Mouse (Mus musculus) ovary, postnatal 14 days (tissue): ENCODE results near the gene Rph3al.

Experiments
- DNase-seq: peaks from one replicate; pipeline ENCODE4 v3.0.0; 2022; ENCODE audit warnings: low spot score

Gene Rph3al

GRCm38 (mm10) chr11:75904982-75905381 is 33.2 kb downstream of the Rph3al start:
- DNase-seq = no peak

- DNase-seq = no peak
Measured at GRCm38 (mm10) chr11:75904501-75904900, 33.7 kb downstream of the Rph3al start.

- no peak for DNase-seq
Measured at GRCm38 (mm10) chr11:75903486-75903885, 34.7 kb downstream of the Rph3al start.

GRCm38 (mm10) chr11:75901339-75901738 is 36.9 kb downstream of the Rph3al start:
- DNase-seq = no peak

- no peak for DNase-seq
Measured at GRCm38 (mm10) chr11:75899676-75900075, 38.6 kb downstream of the Rph3al start.

- no peak for DNase-seq
Measured at GRCm38 (mm10) chr11:75898532-75898931, 39.7 kb downstream of the Rph3al start.

- DNase-seq = no peak
Measured at GRCm38 (mm10) chr11:75894791-75895420, 43.3 kb downstream of the Rph3al start.

- no peak for DNase-seq
Measured at GRCm38 (mm10) chr11:75893956-75894355, 44.3 kb downstream of the Rph3al start.

GRCm38 (mm10) chr11:75887349-75887748 is 50.9 kb downstream of the Rph3al start:
- no peak for DNase-seq

GRCm38 (mm10) chr11:75881234-75881633 is 57.0 kb downstream of the Rph3al start:
- DNase-seq = no peak

GRCm38 (mm10) chr11:75880064-75880463 is 58.2 kb downstream of the Rph3al start:
- DNase-seq = peak; percentile 39

GRCm38 (mm10) chr11:75878460-75878859 is 59.8 kb downstream of the Rph3al start:
- no peak for DNase-seq

GRCm38 (mm10) chr11:75876043-75876780 is 62.0 kb downstream of the Rph3al start:
- no peak for DNase-seq

- no peak for DNase-seq
Measured at GRCm38 (mm10) chr11:75871688-75872087, 66.5 kb downstream of the Rph3al start.

- no peak for DNase-seq
Measured at GRCm38 (mm10) chr11:75870947-75871346, 67.3 kb downstream of the Rph3al start.

GRCm38 (mm10) chr11:75870386-75870785 is 67.8 kb downstream of the Rph3al start:
- no peak for DNase-seq

GRCm38 (mm10) chr11:75869898-75870297 is 68.3 kb downstream of the Rph3al start:
- DNase-seq = no peak

- DNase-seq = no peak
Measured at GRCm38 (mm10) chr11:75866861-75867260, 71.4 kb downstream of the Rph3al start.

GRCm38 (mm10) chr11:75865859-75866258 is 72.4 kb downstream of the Rph3al start:
- no peak for DNase-seq

- DNase-seq = no peak
Measured at GRCm38 (mm10) chr11:75865253-75865619, 73.0 kb downstream of the Rph3al start.

GRCm38 (mm10) chr11:75864529-75865252 is 73.5 kb downstream of the Rph3al start:
- DNase-seq = no peak

- no peak for DNase-seq
Measured at GRCm38 (mm10) chr11:75862466-75862865, 75.8 kb downstream of the Rph3al start.

- no peak for DNase-seq
Measured at GRCm38 (mm10) chr11:75861653-75862052, 76.6 kb downstream of the Rph3al start.
